Mouse (Mus musculus) left cerebral cortex, postnatal 36 days (tissue): ENCODE data around the gene Lpcat4. TPM values are rescaled to one million over a fixed set of nuclear protein-coding genes. Genes with fewer than 3 reads are reported as not detected.
A peak's percentile ranks its signal among the peaks of the same experiment; 100 is the strongest.
"Not testable (repeated sequence)": the region's sequence is repeated elsewhere in the genome, so short reads cannot be mapped to it uniquely, and the experiment has no call there.

Experiments used
- DNase-seq, 2 experiments: peaks; one replicate each; pipeline ENCODE4 v3.0.0; 2021 to 2022; ENCODE audit warnings: low spot score in 2 of 2, mixed read lengths in 1 of 2
- intact Hi-C: fragments of 180-260 bp; cut with DNase I; formaldehyde crosslinking; loops from one replicate; pipeline ENCODE4 v1.15.1; 2025
- total RNA-seq, 2 experiments: library from RNA; stranded (reverse); gene quantifications; 2 replicates each; pipeline ENCODE4 v1.2.3; 2021

Lpcat4 gene
- total RNA-seq, 2 experiments from 2014 or later: 162 to 163 TPM

DNA sequence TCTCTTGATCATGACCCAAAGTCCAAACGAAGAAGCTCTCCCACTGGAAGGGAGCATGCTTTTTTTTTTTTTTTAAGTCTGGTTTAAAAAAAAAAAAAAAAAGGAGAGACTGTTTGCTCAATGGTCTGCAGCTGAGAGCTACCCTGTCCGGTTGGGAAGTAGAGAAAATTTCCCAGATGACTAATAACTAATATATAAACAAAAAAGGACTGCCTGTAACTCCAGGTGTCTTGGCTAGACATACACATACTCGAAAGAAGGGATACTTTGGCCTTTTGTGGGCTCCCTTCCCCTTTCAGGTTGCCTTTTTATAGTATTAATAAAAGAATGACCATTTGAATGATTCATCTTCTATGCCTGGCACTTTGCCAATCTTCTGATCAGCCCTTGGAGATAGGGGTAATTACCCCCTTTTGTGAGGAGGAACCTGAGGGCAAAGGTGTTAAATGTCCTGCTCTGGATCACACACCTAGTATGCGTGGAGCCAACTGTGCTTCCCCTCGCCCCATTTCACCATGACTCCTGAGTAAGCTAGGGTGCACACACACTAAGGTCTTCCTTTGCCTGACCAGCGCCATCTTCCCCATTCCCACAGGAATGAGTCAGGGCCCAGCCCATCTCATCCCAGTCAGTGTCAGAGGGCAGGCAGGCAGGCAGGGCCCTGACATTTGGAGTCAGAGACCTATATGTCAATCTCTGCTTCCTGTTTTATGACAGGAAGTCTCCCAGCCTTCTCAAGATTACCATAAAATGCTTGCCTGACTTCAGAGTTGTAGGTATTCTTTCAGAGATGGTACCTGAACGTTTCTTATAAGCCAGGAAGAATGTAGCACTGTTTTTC is 15.6 kb downstream of the Lpcat4 start:
- DNase-seq: no peak
- intact Hi-C loops: no loop called here

DNA sequence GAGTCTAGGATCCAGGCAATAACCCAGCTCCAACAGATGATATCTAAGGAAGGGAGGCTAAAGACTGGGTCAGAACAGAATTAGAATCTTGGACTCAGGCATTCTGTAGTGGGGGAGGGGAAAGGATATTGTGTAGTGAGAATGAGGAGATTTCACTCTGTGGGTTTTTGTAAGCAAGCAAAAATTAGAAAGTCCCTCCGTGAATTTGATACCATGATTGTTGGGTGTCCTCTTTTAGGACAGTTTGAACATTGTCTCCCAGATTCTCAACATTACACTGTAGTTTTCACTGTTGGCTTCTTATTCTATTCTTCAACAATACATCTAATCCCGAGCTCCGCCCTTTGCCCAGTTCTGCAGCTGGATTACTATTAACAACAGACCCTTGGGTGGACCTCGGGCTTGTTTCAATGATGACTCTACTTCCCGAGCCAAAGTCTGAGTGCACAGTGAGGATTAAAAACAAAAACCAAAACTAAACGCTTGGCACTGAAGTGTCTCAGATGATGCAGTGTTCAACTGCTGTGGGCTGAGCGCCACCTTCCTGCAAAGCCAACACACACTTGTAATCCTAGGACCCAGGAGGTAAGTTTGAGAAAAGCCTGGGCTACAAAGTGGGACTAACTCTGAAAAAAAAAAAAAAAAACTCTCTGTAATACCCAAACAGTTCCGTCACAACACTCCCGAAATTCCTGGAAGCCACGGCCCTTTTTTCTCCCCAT is 20.1 kb downstream of the Lpcat4 start, which contains the start of gene Nutm1:
TSS of gene Nutm1 (minus strand) at position 51 of the 722 bp plus-strand sequence.
- intact Hi-C loops: no loop called here
- DNase-seq: no peak

DNA sequence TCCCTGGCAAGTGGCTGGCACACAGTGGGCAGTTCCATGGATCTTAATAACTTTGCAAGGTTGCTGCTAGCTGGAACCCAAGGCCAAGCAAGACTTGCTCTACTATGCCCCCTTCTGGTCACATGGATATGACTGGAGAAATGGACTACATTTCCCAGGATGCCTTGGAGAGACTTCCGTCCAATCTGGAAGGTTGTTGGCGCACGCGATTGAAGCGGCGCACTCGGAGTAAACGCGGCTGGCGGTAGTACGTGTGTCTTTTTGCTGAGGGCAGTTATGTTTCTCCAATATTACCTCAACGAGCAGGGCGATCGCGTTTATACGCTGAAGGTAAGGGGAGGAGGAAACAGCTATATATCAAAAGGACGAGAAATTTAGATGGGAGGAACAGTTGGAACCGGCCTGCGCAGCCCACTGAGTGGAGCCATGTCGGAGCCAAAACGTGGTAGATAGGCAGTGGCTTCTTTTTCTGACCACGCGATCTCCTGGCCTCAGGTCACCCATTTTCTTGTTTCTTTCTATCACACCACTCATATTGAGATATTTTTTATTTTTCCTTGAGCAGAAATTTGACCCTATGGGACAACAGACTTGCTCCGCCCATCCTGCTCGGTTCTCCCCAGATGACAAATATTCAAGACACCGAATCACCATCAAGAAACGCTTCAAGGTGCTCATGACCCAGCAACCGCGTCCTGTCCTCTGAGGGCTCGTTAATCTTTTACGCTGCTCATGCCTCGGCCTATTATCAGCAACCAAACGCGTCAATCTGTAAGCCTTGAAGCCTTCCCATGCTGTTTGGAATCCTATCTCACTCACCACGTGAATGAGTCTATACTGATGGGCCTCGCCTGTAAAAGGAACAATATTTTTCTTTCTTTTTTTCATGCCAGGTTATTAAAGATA is 22.7 kb downstream of the Lpcat4 start, which contains the start of gene Nop10:
TSS of gene Nop10 (plus strand) at position 179 of the 906 bp plus-strand sequence.
- intact Hi-C loops: loop anchor here (5.0 kb wide), 2 partner anchors 90 to 105 kb away; partner anchors contain the start of gene Emc4

DNA sequence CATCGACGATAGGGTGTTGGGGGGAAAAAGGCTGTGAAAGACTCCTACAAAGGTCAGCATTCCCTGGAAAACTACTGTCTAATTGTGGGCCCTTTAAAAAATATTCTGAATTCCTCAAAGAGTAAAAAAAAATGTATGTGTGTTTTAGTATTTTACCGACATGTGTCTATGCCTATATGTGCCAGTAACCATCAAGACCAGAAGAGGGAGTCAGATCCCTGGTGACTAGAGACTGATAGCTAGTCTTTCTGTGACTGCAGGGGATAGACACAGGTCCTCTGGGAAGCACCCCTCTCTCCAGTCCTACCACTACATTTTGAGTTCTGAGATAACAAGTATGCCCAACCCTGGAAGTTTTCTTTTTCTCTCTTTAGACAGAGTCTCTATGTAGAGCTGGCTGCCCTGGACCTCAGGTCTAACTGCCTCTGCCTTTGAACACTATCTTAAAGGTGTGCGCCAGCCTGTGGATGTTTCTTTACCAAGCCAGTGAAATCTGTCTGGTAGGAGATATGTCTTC is 23.6 kb downstream of the Lpcat4 start:
- intact Hi-C loops: loop anchor here (5.0 kb wide), 2 partner anchors 89 to 104 kb away; partner anchors contain the start of gene Emc4
- DNase-seq: no peak

More for the DNA sequence above, 22.7 kb downstream of the Lpcat4 start, which contains the start of gene Nop10:
- peak; percentile 86 to 87 for DNase-seq

GRCm38 (mm10) chr2:112264364-112264763 is 25.1 kb downstream of the Lpcat4 start:
- intact Hi-C loops: loop anchor here (5.0 kb wide), 2 partner anchors 88 to 103 kb away; partner anchors contain the start of gene Emc4
- no peak for DNase-seq

DNA sequence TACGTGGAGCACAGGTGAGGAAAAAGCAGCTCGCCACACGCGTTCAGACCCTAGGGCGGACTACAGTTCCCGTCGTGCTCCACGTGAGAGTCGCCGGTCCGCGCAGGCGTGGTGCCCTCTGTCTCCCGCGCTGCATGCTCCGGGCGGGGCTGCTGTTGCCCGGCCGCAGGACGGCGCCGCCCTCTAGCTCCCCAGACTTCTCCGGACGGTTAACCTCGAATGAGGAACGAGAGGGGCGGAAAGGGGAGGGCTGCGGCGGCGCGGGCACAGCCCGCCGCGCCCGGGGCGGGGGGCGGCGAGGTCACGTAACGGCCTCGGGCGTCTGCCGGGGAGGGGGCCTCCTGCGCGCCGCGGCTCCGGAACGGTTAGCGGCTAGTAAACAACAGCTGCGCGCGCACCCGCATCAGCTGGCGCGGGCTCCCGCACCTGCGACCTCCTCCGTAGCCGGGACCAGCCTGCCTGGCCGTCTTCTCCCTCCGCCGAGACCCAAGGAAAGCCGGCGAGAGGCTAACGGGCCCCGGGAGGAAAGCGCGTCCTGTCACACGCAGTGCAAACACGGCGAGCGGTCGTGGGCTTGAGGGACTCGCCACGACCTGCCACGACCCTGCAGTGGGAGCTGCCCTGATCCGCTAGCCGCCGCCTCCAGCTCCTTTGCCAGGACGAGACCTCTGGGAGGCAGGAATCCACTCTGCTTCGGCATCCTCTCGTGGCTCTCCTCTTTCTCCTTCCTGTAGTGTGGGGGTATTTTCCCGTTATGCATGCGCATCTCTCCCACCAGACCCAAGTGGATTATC is 26.4 kb downstream of the Lpcat4 start, which contains the start of gene Slc12a6:
TSS of gene Slc12a6 (plus strand) at position 378 of the 794 bp plus-strand sequence.
- intact Hi-C loops: loop anchor here (2.0 kb wide), 1 partner anchor 25 kb away; no protein-coding TSS in a partner anchor
- peak; percentile 89 to 91 for DNase-seq

DNA sequence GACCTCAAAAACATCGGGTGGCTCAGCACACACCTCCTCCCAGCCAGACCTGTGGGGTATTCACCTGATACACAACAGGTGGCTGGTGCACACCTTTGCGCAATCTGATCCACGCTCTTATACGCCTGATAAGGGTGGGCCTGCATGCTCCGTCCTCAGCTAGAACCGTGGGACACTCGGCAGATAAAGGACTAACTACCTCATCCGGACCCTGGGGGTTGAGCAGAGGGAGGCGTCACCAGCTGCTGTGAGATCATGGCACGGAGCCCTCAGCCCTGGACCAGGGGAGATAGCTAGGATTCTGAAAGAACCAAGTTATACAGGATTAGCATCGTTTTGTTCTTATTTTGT is 26.9 kb downstream of the Lpcat4 start, which contains the start of gene Gm21985:
TSS of gene Gm21985 (plus strand) at position 73 of the 351 bp plus-strand sequence.
- peak in 1 of 2 experiments; percentile 46 for DNase-seq
- intact Hi-C loops: loop anchor here (2.0 kb wide), 1 partner anchor 25 kb away; no protein-coding TSS in a partner anchor

GRCm38 (mm10) chr2:112266780-112267179 is 27.5 kb downstream of the Lpcat4 start:
- DNase-seq: no peak
- intact Hi-C loops: loop anchor here (2.0 kb wide), 1 partner anchor 26 kb away; no protein-coding TSS in a partner anchor

DNA sequence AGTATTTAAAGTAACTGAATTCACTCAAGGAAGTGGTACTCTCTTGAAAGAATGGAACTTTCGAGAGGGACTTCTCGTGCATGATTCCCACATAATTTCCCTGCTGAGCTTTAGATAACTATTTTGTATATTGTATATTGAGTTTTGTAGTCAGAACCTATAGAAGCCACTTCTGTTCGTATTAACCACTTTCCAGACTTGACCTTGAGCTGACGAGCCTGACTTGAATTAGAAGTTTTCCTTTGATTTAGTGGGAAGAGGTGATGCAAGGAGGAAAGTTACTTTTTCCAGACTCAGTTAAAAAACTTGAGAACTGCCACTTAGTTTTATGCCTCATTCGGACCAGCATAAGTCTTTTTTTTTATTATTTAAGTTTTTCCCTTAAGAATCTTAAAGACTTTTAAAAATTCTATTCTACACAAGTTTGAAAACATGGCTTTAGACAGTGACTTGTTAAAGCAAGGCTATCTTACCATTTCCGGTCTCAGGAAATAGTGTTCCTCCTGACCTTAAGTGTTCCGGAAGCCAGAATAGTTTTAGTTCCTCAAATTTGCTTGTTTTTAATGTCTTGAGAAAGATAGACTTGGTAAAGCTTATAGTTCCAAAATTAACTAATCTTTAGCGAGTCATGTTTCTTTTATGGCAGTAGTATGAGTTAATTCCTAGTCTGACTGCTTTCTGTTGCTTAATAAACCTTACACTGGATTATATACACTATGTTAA is 28.4 kb downstream of the Lpcat4 start:
- intact Hi-C loops: loop anchor here (2.0 kb wide), 1 partner anchor 27 kb away; no protein-coding TSS in a partner anchor
- DNase-seq: no peak

DNA sequence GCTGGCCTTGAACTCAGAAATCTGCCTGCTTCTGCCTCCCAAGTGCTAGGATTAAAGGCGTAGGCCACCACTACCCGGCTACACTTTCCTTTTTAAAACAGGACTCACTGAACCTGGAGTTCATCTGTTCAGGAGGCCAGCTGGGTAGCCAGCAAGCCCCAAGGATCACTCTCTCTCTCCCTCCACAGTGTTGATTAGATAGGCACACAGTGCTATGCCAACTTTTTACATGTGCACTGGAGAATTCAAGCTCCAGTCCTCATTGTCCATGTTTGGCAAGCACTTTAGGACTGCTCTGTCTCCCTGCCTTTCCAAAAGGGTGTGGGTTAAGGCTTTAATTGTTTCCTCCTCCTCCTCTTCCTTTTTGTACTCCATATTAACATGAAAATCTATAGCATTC is 30.7 kb downstream of the Lpcat4 start:
- intact Hi-C loops: no loop called here
- DNase-seq: no peak

DNA sequence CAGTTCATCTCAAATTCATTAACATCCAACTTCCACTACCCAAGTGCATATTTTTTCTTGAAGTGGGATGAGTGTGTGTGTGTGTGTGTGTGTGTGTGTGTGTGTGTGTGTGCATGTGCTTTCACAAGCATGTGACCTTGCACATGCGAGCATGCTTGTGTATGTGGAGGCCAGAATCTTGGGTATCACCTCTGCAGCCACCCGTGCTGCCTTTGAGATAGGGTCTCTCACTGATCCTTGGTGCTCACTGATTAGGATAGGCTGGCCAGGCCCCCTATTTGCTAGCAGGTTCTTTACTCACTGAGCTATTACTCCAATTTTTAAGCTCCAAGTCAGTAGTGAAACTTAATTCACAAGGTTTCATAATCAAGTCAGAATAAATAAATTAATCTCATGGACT is 33.6 kb downstream of the Lpcat4 start:
- no peak for DNase-seq
- intact Hi-C loops: no loop called here

GRCm38 (mm10) chr2:112273474-112273873 is 34.2 kb downstream of the Lpcat4 start:
- intact Hi-C loops: no loop called here
- DNase-seq: no peak

DNA sequence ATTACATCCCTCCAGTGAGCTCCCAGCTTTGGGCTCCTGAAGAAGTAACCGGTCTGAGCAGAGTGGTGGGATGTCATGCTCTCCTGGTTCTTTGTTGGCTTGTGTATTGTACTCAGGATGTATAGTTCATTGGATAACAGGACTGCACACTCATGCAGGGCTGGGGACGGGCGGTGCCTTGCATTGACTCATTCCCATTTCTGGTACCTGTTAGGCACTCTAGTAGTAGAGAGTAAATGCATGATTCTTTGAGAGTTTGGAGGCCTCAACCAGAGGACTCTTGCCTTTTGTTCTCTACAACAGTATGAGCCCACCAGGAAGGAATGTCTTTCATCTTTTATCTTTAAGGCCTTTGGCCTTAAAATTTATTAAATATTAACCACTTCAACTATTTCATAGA is 37.6 kb downstream of the Lpcat4 start:
- intact Hi-C loops: no loop called here
- no peak for DNase-seq

- DNase-seq: no peak
- intact Hi-C loops: no loop called here
Measured at GRCm38 (mm10) chr2:112282846-112283245, 43.6 kb downstream of the Lpcat4 start.

GRCm38 (mm10) chr2:112284363-112285030 is 45.2 kb downstream of the Lpcat4 start:
- peak in 1 of 2 experiments; percentile 27 for DNase-seq
- intact Hi-C loops: no loop called here

DNA sequence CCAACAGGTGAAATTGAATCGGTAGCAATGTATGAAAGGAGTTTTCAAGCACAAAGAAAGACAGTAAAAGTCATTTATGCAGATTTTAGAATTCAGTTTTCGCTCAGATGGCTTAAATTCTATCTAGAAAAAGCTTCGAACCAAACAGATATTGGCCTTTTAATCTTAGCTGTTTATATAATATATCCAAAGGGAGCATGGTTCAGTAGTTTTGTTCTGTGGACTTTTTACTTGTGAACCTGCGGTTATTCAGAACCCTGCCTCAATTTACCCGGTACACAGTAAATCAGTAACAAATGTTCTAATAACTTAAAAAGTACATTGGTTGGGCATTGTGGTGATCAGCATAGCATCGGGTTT is 45.7 kb downstream of the Lpcat4 start:
- DNase-seq: no peak
- intact Hi-C loops: no loop called here

GRCm38 (mm10) chr2:112286062-112286461 is 46.8 kb downstream of the Lpcat4 start:
- DNase-seq, intact Hi-C loops: not testable (repeated sequence)
